Mouse (Mus musculus) right cerebral cortex, postnatal 10 days (tissue): ENCODE data around the gene Tdrd5.
"Not testable (repeated sequence)": the region's sequence is repeated elsewhere in the genome, so short reads cannot be mapped to it uniquely, and the experiment has no call there.

Source experiments
- DNase-seq, 2 experiments: peaks; one replicate each; pipeline ENCODE4 v3.0.0; 2021; ENCODE audit warnings: low spot score in 2 of 2

Gene Tdrd5

DNA sequence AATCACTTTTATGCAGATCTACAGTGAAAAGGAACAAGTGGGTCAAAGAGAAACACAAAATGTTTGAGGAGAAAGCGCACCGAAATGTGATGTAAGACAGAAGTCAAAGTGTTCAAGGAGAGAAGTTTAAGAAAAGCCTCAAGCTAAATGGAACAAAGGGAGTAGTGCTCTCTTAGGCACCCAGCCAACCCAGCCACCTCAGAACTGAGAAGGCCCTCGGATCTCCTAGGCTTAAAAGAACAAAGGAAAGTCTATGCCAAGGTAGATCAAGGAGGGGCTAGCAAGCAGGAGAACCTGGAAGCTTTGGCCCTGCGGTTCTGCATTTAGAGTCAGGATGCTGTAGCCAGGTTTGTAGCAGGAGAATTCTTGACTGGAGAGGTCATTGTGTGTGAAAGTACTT is 48.6 kb downstream of the Tdrd5 start:
- DNase-seq = no peak

DNA sequence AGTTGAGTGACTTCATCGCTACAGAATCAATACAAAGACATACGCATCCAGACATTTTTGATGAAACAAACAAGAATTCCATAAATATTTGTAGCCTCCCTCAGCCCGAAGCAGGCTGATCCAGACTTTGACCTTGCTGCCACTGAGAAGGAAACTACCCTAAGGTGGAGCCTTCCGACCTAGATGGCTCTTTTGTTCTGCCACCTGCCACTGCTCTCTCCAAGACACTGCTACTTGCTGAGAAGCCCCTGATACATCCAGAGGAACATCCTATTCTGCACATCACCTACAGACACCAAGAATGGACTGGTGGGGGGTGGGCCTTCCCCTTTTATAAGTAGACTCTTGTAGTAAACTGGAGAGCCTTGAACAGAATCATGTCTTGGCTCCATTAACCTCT is 52.4 kb downstream of the Tdrd5 start:
- not testable (repeated sequence) for DNase-seq

DNA sequence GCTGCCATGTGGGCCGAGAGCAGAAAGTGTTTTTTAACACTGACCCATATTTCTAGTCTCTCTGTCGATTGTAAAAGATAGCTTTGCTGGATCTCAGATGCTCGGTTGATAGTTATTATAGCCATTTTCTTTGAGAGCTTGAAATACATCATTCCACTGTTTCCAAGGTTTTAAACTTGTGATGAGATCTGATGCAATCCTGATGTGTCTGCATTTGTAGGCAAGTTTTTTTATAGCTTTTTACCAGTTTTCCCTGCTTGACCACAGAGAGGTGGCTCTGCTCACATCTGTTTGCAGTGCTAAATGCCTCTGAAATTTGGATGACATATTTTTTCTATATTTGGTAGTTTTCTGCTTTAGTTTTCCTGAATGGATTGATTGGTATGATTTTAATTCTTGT is 55.6 kb downstream of the Tdrd5 start:
- no peak for DNase-seq

DNA sequence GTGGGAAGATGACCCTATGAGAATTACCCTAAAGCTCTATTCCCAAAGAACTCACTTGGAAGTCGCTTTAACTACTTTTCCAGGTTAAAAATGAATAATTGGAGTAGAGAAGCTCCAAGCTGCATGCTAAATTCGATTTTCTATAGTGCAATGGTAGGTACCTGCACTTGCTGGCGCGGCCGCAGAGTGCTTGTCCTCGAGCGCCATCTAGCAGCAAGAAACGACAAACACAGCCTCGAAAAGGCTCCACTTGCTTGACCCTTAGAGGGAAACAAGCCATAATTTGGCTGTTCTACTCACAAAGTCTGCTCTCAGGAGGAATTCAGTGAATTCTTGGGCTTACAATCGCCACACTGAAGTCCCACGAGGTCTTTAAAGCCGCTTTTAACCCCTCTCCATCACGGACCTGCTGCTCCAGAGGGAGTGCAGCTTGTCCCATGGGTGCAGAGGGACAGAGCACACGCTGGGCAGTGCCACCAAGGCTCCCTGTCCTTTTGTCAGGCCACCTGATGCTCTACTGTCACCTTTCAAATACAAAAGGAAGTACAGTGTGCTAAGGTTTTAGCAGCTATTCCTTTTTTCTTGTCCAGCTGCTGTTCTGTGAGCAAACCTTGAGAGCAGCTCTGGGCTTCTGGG is 61.6 kb downstream of the Tdrd5 start:
- DNase-seq = peak; percentile 67 to 78

DNA sequence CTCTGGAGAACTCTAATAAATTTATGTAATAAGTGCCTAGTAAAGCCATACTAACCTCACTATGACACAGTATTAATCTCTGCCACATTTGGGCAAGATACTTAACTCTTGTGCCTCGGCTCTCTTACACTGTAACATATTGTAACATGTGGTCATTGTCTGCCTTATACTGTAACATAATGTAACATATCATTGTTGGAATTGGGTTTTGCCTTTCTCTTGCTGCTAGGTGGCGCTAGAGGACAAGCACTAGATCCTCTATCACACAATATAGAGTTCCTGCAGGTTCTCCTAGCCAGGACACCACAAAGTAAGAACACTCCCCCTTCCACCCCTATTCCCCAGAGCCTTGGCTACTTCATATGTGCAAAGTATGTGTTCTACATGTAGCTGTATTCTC is 62.4 kb downstream of the Tdrd5 start:
- DNase-seq = peak; percentile 48 to 63

DNA sequence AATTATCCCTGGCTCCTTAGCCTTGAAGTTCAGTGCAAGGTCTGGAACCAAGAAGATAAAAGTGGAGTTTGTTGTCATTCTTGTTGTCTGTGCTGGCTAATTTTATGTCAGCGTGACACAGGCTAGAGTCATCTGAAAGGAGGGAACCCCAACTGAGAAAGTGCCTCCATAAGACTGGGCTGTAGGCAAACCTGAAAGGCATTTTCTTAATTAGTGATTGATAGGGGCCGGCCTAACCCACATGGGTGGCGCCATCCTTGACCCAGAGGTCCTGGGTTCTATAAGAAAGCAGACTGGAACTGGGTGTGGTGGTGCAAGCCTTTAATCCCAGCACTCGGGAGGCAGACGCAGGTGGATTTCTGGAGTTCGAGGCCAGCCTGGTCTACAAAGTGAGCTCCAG is 72.3 kb downstream of the Tdrd5 start:
- DNase-seq = no peak

DNA sequence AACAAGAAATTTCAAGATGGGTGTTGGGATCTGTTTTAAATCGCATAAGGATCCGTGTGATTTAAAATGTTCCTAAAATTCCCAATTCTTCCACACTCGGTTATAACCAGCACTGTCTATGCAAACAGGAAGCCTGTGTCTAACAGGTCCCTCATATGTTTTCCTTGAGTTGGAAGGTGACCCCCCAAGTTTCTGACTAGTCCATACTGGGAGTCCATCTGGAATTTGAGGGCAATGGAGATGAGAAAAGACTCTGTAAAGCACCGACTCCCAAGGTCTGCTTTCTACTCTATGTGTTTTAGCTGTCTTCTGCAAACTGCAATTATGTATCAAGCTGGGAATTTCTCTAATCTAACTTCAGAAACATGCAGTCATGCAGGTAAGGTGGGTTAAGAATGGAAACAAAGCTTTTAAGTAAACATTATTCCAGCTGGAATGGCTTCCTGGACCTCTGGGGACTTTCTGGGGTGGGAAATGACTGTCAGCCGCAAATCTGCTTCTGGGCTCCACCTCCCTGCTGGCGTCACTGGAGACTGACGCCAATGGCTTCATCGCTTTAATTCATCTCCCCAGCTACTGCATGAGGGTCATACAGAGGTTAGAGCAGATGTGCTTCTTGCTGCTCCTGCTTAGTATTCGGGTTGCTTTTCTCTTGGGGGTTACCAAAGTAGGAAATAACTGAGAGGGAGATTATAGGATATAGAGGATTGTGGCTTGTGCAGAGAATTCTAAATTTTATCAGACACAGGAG is 73.0 kb downstream of the Tdrd5 start:
- DNase-seq = peak in 1 of 2 experiments; percentile 44

DNA sequence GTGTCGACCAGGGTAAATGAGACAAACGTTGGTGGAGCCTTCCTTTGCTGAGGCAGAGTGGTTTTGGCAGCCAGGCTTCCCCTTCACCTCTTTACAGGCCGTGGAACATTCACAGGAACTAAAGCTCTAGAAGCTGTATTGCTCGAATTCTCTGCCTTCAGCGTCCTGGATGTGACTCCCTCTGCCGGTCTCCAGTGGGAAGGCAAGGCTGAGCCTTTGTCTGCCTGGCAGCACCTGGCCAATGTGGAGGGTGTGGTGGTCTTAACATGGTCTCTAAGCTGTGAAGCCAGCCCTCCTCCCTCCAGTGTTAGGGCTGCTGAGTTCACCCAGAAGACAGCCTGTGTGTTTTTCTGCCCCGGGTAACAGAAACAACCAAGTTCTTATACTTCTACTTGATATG is 74.0 kb downstream of the Tdrd5 start:
- peak; percentile 48 to 67 for DNase-seq

DNA sequence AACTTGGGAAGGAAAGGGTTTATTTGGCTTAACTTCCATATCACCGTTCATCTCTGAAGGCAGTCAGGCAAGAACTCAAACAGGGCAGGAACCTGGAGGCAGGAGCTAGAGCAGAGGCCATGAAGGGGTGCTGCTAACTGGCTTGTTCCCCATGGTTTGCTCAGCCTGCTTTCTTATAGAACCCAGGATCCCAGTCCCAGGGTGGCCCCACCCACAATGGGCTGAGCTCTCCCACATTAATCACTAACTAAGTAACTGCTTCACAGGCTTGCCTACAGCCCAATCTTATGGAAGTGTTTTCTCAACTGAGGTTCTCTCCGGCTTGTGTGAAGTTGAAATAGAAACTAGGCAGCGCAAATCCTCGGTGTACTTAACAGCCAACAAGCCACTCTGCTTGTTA is 74.7 kb downstream of the Tdrd5 start:
- DNase-seq = no peak

DNA sequence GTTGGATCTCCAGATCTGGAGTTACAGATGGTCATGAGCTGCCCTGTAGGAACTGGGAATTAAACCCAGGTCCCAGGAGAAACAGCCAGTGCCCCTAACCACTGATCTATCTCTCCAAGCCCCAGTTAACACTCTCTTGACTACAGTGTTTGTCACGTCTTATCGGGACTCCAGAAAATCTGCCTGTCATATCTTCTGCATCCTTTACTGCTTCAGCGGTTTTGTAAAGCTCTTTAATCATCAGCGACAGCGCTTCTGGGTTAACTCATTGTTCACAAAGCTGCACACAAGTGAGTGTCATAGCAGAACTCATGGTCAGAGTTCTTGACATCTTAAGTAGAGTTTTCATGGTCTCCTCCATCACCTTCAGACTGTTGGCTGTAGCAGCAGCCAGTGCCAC is 76.6 kb downstream of the Tdrd5 start:
- DNase-seq = no peak

DNA sequence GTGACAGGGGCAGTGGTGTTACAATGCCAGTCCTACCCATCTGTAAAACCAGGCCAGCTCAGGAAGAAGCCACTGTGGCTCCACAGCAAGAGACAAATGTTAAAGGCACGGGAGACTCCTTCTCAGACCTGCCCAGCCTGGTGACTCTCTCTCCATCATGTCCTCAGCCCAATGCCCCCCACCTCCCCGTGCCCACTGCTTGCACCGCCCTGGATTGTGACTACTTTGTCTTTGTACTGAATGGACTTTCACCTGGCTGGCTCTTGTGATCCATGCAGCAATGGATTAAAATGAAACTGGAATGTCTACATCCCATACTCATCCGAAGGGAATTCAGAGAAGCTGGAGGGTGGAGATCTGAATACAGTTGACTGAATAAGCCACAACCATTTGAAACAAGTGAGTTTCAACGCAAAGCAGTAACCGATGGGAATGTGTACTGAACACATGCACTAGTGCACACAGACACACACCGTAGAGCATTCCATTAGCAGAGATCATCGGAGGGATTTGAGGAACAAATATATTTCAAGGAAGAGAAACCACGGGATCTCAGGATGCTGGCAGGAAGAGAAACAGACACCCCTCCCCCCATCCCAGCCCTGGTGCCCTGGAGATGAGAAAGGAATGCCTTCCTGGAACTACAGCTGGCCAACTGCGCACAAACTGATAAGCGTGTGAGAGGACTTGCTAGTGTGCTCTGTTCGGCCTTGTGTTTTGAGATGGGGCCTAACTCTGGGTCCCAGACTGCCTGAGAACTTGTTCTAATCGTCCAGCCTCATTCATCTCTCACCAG is 81.1 kb downstream of the Tdrd5 start:
- DNase-seq = no peak

DNA sequence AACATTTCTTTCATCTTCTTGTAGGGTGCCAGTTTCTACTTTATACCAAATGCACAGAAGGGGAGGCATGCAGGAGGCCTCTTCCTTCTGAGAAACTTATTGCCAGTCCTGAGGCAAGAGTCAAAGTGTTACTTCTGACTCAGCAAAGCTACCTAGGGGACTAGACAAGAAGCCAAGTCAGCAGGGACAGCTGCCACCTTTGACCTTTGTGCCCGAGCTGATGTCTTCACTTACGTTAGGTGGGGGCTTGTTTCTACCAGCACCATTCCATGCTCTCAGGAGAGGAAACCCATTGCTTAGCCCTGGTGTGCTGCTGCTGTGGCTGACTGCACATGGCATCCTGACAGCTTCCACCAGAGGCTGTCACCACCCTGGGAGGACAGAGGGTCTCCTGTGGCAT is 82.1 kb downstream of the Tdrd5 start:
- no peak for DNase-seq

DNA sequence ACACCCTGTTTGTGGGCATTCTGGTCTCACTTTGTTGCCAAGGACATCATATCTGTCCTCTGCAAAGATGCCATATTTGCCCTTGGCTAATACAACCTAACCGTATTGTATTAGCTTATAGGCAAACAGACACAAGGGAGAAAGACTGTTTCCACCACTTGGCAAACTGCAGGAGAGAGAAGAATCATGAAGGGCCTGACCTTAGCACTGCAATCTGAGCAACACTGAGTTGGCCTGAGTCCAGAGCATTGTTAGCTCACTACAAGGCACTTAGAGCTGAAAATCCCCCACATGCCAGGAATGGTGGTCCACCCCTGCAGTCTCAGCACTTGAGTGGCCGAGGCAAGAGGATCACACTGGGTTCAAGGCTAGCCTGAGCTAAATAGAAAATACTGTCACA is 84.9 kb downstream of the Tdrd5 start:
- DNase-seq = no peak

DNA sequence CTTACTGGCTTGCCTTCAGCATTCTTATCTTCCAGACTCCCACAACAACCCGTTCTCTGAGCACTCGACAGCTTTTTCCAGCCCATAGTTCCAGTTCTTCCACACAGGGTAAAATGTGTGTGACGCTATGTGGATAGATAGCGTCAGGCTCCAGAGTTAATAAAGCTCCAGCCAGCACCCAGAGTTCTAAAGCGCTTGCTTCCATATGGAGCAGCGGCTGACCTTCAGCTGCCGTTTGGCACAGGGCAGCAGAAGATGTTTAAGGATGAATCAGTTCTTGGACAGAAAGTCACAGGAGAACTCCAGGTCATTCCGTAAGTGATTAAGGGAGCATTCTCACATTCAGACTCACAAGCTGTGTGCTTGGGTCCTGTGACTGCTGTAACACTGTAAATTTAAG is 85.5 kb downstream of the Tdrd5 start:
- no peak for DNase-seq

DNA sequence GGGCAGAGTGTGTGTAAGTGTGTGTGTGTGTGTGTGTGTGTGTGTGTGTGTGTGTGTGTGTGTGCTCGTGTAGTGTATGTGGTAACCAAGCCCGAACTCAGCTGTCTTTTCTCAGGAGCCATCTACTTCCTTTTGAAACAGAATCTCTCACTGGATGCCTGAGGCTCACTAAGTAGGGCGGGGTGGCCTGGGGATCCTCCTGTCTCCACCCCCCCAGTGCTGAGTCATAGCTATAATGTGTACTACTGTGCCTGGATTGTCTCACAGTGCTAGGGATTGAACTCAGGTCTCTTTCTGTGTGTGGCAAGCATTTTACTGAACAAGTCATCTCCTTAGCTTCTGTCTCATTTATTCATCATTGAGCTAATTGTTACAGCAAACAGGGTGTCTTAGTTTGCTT is 86.1 kb downstream of the Tdrd5 start:
- no peak for DNase-seq

DNA sequence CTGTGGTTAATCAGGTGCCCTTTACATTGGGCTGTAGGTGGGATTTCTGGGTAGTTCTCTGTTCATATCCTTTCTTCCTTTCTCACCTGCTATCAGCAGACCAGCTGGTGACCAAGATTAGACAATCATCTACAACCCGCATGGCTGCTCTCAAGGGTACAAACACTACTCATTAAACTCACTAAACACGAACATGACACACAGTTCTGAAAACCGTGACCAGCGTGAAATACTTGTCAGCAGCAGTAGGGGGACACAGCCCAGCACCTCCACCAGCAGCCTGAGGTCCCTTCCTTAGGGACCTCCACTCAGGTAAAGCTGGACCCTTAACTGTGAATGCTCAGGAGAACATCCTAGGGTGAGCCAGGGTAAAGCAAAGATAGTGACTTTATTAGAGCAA is 87.2 kb downstream of the Tdrd5 start:
- no peak for DNase-seq

DNA sequence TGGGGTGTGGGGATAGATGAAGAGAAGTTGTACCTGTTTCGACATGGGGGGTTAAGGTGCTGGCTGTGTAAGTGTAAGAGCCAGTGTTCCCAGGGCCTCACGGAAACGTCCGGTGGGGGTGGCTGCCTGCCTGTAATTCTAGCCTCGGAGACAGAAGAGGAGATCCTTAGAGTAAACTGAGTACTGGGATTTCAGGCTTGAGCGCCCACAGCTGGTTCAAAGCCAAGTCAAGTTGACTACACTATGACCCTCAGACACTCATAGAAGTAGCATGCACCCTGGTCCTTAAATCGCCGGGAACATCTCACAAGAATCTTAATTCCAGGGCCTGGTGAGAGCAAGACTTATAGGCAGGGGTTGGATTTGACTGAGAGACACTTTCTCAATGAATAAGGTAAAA is 88.8 kb downstream of the Tdrd5 start:
- no peak for DNase-seq

DNA sequence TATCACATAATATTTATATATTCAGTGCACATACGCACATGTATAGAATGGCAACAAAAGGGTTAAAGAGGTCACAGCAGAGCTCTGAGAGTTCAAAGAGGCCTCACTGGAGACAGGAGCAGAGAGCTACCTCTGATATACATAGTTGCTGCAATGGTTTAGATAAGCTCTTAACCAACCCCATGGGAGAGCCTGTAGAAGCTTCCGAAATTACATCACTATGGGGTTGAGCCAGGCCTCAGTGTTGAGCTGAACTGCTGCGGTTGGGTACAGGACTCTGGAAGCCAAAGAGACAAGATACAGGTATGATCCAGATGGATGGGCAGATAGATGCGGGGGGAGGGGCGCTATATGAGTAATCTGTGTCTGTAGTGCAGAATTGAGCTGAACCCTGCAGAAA is 90.5 kb downstream of the Tdrd5 start:
- DNase-seq = no peak

DNA sequence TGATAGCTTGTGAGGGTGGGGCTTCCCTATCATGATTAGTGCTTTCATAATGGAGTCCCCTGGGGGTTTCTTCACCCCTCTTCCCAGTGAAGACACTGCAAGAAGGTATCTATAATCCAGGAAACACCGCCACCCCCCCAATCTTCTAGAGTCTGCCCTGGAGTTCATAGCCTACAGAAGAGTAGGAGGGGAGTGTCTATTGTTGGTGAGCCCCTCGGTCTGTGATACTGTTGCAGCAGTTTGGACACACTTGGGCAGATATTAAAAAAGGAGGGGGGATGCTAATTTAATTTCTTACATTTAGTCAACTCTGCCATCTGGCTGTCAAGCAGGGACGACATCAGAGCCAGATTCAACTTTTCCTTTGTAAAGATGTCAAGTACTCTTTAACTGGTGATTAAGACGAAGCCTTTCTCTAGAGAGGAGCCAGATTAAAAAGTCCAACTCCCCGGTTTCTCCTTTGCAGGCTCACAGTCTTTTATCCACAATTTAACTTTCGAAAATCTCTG is 91.6 kb downstream of the Tdrd5 start:
- no peak for DNase-seq
